Mouse (Mus musculus): ENCODE results near the gene Trappc2.

- TF ChIP-seq CTCF (IDR thresholded peaks at IDR 0.05; ENCODE audit: extremely low read depth, insufficient read length, insufficient replicate concordance, low read depth, low read length): no peak
- no peak for TF ChIP-seq POLR2A (IDR thresholded peaks at IDR 0.05; ENCODE audit: low read depth, low read length)
Observed at GRCm38 (mm10) chrX:166478631-166479364, 38.4 kb downstream of the Trappc2 start.

Data from small intestine, adult 2 months (tissue).